Mouse (Mus musculus): ENCODE data around the gene Rarb.

The Rarb gene

DNA sequence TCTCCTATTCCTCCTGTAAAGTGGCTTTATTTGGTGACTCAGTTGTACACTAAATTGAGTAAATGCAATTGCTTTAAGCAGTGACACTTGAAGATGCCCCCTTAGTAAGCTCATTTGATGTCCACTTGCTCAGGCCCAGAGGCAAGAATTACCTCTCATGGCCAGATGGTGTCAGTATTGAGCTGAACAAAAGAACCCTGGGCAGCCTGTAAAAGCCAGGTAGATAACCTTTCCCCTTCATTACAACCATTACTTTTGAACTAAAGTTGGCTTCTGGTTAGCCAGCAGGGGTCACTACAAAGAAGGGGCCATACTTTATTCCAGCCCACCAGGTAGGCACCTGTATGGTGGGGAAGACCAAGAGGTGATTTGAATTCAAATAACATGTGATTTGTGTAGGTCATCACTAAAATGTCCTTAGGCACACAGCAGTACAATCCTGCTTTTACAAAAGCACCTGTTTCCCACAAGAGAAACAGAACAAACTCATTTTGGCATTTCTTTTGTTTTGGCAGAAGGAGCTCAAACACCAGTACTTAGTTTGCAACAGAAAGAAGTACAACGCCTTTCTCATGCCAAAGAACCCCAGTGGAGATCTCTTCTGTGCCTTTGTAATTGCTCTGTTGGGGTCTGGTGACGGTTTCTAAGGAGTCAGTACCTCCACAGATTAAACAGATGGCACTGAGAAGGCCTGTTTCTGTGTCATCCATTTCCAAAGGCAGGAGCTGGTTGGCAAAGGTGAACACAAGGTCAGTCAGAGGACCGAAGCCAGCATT, 384.4 kb downstream of the Rarb start:
- DNase-seq (ENCODE audit: low spot score), result peak; percentile 47

DNA sequence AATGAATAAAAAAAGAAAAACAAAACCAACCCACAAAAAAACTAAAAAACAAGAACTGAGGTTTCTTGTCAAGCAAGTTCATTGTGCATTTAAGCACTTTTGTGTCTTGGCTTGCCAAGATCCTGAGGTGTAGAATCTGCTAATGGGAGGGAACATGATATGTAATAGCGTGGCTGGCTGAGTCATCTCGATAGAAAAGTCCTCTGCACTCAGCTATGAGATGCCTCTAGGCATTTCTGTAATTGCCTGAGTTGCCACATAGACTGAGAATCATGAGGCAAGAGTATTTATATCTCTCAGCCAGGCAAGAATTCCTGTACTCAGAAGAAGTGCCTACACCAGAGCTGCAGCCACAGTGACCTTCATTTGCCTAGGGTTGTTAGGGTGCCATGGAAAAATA, 385.8 kb downstream of the Rarb start:
- DNase-seq (ENCODE audit: low spot score), result no peak

DNA sequence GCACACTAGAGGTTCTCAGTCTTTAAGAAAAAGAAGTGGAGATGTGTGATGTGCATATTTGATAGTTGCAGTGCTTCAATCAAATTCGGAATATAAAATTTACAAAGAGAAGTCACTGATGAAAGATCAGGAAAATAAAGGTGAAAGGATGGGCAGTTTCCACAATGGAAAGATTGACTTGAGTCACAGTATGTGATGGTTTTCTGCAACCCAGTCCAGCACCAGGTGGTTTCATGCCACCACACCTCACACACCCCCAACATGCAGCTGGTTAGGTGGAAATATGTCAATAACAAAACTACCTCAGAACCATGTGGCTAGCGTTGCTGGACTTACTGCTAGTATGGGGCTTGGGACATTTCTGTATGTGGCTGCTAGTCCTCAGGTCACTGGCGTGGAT, 386.4 kb downstream of the Rarb start:
- DNase-seq (ENCODE audit: low spot score), result no peak

DNA sequence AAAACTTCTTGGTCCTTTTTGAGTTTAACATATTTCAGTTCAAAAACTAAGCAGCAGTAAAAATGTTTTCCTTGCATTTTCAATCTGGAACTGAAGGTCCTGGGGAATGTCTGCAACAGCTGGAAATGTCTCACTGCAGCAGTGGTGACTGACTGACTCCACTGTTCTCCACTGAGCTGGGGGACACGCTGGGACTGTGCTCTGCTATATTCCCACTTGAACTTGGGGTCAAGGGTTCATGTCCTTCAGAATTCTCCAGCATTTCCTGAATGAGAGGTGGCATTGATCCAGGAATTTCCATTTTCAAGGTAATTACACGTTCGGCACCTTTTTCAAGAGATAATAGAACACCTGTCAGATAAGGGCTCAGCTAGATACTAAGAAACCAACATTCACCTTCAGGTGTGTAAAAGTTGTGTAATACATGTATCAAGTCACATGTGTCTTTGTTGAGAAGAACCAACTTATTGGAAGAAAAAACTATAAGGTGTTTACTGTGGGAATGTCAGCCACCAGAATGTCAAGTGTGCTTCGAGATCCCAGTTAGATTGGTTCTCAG, 386.9 kb downstream of the Rarb start:
- no peak for DNase-seq (ENCODE audit: low spot score)

DNA sequence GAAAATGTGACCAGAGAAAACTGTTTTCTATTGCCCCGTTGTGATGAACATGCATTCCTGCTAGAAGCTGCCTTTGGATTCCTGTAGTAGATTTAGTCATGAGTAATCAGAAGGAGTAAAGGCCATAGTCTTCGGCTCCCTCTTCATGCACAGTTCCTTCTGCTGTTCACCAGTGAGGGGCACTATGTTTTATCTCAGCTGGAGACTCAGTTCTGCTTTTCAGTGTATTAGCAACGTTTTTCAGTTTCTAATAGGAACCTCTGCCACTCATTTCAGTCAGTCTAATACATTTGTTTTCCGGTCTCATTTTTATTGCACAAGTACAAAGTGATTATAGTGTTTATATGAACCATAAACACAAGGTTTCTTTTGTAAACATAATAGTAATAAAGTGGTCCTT, 391.4 kb downstream of the Rarb start:
- no peak for DNase-seq (ENCODE audit: low spot score)

GRCm38 (mm10) chr14:16414163-16414562, 404.8 kb downstream of the Rarb start:
- no peak for DNase-seq (ENCODE audit: low spot score)

- DNase-seq (ENCODE audit: low spot score), result no peak
Observed at GRCm38 (mm10) chr14:16405187-16405586, 413.8 kb downstream of the Rarb start.

DNA sequence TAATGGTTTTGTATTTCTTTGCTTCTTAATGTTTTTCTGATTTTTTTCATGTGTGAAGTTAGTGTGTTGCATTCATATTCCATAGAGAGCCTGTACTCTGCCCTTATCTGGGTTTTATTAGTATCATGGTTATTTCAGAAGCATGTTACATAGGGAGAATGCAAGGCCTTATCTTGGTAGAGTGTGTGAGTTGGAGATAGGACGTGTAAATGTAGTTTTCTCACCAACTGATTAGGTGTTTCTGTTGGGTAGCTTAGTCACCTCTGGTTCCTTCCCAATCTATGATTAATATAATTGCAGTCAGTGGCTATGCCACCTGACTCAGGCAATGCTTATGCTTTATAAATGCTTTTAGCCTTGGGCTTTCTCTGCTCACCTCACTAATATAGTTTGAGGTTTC, 434.2 kb downstream of the Rarb start:
- no peak for DNase-seq (ENCODE audit: low spot score)

Measured in layer of hippocampus, adult 9-10 months (tissue).